Mouse (Mus musculus): Measurements from ENCODE around the gene Mrpl38. TPM values are rescaled to one million over a fixed set of nuclear protein-coding genes. Genes with fewer than 3 reads are reported as not detected.

Gene Mrpl38
- polyA plus RNA-seq, 1 experiment from 2014 or later = 79.3 TPM

DNA sequence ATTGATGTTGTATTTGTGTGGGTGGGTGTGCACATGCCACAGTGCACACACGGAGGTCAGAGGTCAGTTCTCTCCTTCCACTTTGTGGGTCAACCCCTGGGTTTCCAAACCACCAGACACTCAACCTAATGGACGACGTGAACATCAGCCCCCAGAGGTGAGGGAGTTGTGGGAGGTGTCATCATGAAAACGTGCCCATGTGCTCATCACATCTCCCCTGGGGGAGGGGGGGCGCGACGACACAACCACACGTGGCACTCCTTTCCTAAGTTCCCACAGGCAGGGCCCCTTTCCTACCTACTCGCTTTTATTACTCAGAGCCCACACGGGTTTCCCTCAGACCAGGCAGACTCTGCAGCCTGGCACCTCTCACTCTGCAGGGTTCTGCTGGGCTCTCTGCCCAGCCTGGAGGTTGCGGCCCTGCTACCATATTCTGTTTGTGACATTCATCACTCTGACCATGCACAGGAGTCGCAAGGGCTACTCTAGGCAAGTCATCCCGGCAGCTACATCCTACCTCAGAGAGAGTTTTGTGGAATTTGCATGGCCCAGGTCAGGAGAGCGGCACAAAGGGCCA, 55.5 kb downstream of the Mrpl38 start:
- WGBS = 82% methylated on average over 14 of the region's 14 CpGs
- ATAC-seq (ENCODE audit: low read depth) = no peak
- Histone ChIP-seq H3K36me3 (ENCODE audit: control insufficient read depth, insufficient read depth, low read length) (peaks cover 36% of the 10 kb centered on the region), H3K9ac (ENCODE audit: low read length) (no peak overlapping the region), H3K4me3 (ENCODE audit: low read length) (no peak overlapping the region), H3K4me1 (replicated peaks; ENCODE audit: control insufficient read depth, insufficient read depth, low read length) (peaks cover 20% of the 10 kb centered on the region), H3K9me3 (ENCODE audit: control insufficient read depth, low read length) (no peaks in the 10 kb centered on the region), H3K27me3 (ENCODE audit: control insufficient read depth, insufficient read depth, low read depth, low read length) (no peaks in the 10 kb centered on the region), H3K27ac (ENCODE audit: low read length) (no peak overlapping the region), H3K4me2 (ENCODE audit: low read depth, low read length) (no peak overlapping the region)

Other genes with a start within 250 kb of the Mrpl38 start
- gene Smim5, start 238.9 kb downstream of the Mrpl38 start, polyA plus RNA-seq (2015; fragmentation: Nextera tagmentation; extraction: Ambion mirVana) = 5.6 and 8.9 TPM in 2 replicates
- gene Smim6, start 226.9 kb downstream of the Mrpl38 start, polyA plus RNA-seq (2015; fragmentation: Nextera tagmentation; extraction: Ambion mirVana) = 35.5 and 36.2 TPM in 2 replicates
- 34.3 and 36.8 TPM in 2 replicates for gene Sap30bp, start 205.6 kb downstream of the Mrpl38 start, polyA plus RNA-seq (2015; fragmentation: Nextera tagmentation; extraction: Ambion mirVana)
- 23.6 and 25.7 TPM in 2 replicates for gene Recql5, start 205.4 kb downstream of the Mrpl38 start, polyA plus RNA-seq (2015; fragmentation: Nextera tagmentation; extraction: Ambion mirVana)
- 3.4 and 3.8 TPM in 2 replicates for gene Itgb4, start 164.2 kb downstream of the Mrpl38 start, polyA plus RNA-seq (2015; fragmentation: Nextera tagmentation; extraction: Ambion mirVana)
- 188 and 190 TPM in 2 replicates for gene Galk1, start 126.1 kb downstream of the Mrpl38 start, polyA plus RNA-seq (2015; fragmentation: Nextera tagmentation; extraction: Ambion mirVana)
- gene H3f3b, start 110.9 kb downstream of the Mrpl38 start, polyA plus RNA-seq (2015; fragmentation: Nextera tagmentation; extraction: Ambion mirVana) = 1,792 and 1,937 TPM in 2 replicates
- 37.9 and 41.3 TPM in 2 replicates for gene Unk, start 108.5 kb downstream of the Mrpl38 start, polyA plus RNA-seq (2015; fragmentation: Nextera tagmentation; extraction: Ambion mirVana)
- gene Unc13d, start 60.9 kb downstream of the Mrpl38 start, polyA plus RNA-seq (2015; fragmentation: Nextera tagmentation; extraction: Ambion mirVana) = 7.2 and 8.9 TPM in 2 replicates
- gene Wbp2, start 51.9 kb downstream of the Mrpl38 start, polyA plus RNA-seq (2015; fragmentation: Nextera tagmentation; extraction: Ambion mirVana) = 95.4 and 98.9 TPM in 2 replicates
- gene Trim47, start 11.7 kb downstream of the Mrpl38 start, polyA plus RNA-seq (2015; fragmentation: Nextera tagmentation; extraction: Ambion mirVana) = 20.4 and 24.8 TPM in 2 replicates
- gene Trim65, start 7.7 kb downstream of the Mrpl38 start, polyA plus RNA-seq (2015; fragmentation: Nextera tagmentation; extraction: Ambion mirVana) = 5.1 and 6.4 TPM in 2 replicates
- gene Fbf1, start 29.3 kb upstream of the Mrpl38 start, polyA plus RNA-seq (2015; fragmentation: Nextera tagmentation; extraction: Ambion mirVana) = 36.1 and 37.3 TPM in 2 replicates
- 74.9 and 87.3 TPM in 2 replicates for gene Ten1, start 60.0 kb upstream of the Mrpl38 start, polyA plus RNA-seq (2015; fragmentation: Nextera tagmentation; extraction: Ambion mirVana)
- 23.6 and 24.3 TPM in 2 replicates for gene Acox1, start 60.2 kb upstream of the Mrpl38 start, polyA plus RNA-seq (2015; fragmentation: Nextera tagmentation; extraction: Ambion mirVana)
- 4.4 and 4.7 TPM in 2 replicates for gene Evpl, start 99.2 kb upstream of the Mrpl38 start, polyA plus RNA-seq (2015; fragmentation: Nextera tagmentation; extraction: Ambion mirVana)
- gene Srp68, start 135.3 kb upstream of the Mrpl38 start, polyA plus RNA-seq (2015; fragmentation: Nextera tagmentation; extraction: Ambion mirVana) = 75.3 and 79.2 TPM in 2 replicates
- gene Galr2, start 142.1 kb upstream of the Mrpl38 start, polyA plus RNA-seq (2015; fragmentation: Nextera tagmentation; extraction: Ambion mirVana) = 0.21 and 0.25 TPM in 2 replicates
- 62.8 and 68.5 TPM in 2 replicates for gene Exoc7, start 168.4 kb upstream of the Mrpl38 start, polyA plus RNA-seq (2015; fragmentation: Nextera tagmentation; extraction: Ambion mirVana)
- gene Foxj1, start 196.5 kb upstream of the Mrpl38 start, polyA plus RNA-seq (2015; fragmentation: Nextera tagmentation; extraction: Ambion mirVana) = 22.1 and 24.6 TPM in 2 replicates